Mouse (Mus musculus): Measurements from ENCODE around the gene Srpk2.

DNA sequence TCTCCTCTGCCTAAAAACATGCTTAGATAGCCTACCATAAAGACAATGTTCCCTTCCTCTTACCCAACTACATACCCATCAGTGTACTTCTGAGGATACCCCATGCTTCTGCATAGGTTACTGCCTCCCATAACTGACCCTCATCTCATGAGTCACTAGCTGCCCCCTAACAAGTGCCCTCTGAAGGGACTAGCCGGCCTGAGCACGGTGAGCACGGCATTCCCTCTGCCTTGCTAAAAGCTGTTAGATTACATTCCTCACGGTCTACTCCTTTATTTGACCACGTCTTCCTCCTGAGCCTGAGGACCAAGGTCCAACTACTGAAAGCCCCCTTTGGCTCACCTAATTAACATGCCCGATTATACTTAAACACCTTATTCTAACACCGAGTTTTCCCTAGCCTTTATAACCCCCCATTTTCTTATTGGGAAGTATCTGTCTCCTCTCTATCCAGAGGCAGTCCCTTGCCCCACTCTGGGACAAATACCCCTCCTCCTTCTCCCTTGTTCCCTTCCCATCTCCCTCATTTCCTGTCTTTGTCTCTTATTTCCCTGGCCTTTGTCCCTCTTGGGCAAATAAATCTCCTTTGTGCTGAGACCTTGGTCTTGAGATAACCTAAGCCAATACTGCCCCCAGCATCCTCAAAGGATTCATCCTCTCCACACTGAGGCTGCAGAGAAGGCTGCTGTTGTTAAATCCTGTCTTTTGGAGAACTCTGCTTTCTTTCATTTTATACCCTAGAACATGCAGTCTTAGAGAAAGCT lies 128.2 kb downstream of the Srpk2 start:
- TF ChIP-seq POLR2A (IDR thresholded peaks at IDR 0.05; ENCODE audit: borderline replicate concordance, extremely low read depth, insufficient read depth, insufficient read length, poor library complexity, severe bottlenecking) (no peak), CTCF (IDR thresholded peaks at IDR 0.05; ENCODE audit: borderline replicate concordance, extremely low read depth, insufficient read depth, insufficient read length) (no peak)

Measured in brain, embryonic 14.5 days (tissue).